Mouse (Mus musculus): ENCODE measurements around the gene Hcn4.

Gene Hcn4

GRCm38 (mm10) chr9:58823139-58823917, at the start of gene Hcn4:
TSS of gene Hcn4 (plus strand) at chr9:58823412.
- 1% methylated on average over 92 of the region's 95 CpGs for WGBS

GRCm38 (mm10) chr9:58774761-58775160, 48.5 kb upstream of the Hcn4 start:
- 54% methylated on average over 3 of the region's 3 CpGs for WGBS

DNA sequence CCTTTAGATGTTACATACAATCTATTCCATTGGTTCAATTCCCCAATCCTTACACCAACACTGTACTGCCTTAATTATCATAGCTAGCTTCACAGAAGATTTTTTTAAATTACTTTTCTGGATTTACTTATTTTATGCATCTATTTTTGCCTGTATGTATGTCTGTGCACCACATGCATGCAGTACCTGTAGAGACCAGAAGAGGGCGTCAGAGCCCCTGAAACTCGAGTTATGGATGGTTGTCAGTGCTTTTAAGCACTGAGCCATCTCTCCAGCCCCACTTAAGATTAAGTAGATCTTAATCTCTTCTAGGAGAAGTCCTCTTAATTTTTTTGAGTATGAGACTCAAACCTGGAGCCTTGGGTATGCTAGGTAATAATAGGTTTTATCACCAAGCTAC, 47.8 kb upstream of the Hcn4 start:
- 21% methylated on average over 2 of the region's 2 CpGs for WGBS

DNA sequence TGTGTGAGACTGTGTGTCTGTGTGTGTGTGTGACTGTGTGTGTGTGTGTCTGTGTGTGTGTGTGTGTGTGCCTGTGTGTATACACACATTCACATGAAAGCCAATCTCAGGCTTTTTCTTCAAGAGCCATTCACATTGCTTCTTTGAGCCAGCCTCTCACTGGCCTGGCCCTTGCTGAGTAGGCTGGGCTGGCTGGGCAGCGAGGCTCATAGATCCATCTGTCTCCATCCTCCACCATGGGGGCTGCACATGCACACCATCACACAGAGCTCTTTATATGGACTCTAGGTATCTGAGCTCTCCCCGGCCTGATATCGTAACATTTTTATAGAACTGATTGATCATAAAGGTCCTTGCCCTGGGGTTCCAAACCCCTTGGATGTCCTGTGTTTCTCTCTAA, 33.7 kb upstream of the Hcn4 start:
- 89% methylated on average over 3 of the region's 3 CpGs for WGBS

GRCm38 (mm10) chr9:58798155-58798554, 25.1 kb upstream of the Hcn4 start:
- 81% methylated on average over 7 of the region's 7 CpGs for WGBS

- WGBS: 91% methylated on average over 2 of the region's 2 CpGs
These were observed 21.8 kb upstream of the Hcn4 start for GRCm38 (mm10) chr9:58801441-58801840.

DNA sequence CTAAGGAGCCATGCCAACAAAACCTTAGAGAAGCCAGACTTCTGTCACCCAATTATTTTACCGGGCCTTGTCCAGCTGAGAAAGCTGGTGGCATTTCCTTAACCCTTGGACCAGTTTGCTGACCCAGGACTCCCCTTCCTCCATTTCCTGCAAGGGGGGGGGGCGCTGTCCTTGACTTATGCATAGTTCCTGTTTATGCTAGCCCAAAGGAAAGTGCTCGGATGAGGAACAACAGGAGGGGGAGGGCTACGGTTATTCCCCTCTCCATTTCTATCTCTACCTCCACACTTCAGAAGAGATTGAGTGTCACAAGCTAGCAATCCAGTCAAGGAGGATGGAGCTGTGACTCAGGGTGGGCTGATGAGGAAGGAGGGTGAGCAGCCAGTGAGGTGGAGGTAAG, 20.9 kb upstream of the Hcn4 start:
- WGBS: 71% methylated on average over 4 of the region's 4 CpGs

DNA sequence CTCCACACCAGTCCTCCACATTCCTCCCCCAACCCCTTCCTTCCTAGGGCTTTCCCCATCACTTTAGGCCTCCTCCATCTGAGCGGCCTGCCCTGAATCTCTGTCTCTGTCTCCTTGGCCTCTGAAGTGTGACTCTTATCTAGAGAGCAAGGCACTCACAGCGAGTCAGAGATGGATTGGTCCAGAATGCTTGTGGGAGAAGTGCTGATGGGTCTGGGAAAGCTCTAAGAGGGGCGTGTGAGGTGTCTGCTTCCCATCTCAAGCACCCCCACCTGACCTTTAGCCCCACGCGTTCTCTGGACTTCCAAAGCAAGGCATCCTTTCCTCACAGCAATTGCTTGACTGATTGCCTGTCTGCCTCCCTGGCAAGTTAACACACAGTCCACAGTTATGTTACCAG, 20.4 kb upstream of the Hcn4 start:
- 87% methylated on average over 5 of the region's 5 CpGs for WGBS

- WGBS: 12% methylated on average over 15 of the region's 15 CpGs
These were observed 17.5 kb upstream of the Hcn4 start for GRCm38 (mm10) chr9:58805601-58806318.

DNA sequence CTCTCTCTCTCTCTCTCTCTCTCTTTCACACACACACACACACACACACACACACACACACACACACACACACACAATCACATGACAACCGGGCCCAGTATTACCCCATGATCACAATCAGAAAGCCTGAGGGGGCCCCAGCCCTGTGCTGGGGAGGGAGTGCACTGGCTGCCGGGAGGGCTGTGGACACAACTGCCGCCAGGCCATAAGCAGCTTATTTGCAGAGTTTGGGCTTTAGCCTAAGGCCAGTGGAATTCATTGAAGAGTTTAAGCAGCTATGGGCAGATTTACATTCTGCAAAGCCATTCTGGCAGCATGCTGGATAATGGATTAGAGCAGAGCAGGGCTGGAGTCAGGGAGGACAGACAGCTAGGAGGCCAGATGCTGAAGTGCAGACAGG, 12.0 kb upstream of the Hcn4 start:
- WGBS: 71% methylated on average over 3 of the region's 3 CpGs

DNA sequence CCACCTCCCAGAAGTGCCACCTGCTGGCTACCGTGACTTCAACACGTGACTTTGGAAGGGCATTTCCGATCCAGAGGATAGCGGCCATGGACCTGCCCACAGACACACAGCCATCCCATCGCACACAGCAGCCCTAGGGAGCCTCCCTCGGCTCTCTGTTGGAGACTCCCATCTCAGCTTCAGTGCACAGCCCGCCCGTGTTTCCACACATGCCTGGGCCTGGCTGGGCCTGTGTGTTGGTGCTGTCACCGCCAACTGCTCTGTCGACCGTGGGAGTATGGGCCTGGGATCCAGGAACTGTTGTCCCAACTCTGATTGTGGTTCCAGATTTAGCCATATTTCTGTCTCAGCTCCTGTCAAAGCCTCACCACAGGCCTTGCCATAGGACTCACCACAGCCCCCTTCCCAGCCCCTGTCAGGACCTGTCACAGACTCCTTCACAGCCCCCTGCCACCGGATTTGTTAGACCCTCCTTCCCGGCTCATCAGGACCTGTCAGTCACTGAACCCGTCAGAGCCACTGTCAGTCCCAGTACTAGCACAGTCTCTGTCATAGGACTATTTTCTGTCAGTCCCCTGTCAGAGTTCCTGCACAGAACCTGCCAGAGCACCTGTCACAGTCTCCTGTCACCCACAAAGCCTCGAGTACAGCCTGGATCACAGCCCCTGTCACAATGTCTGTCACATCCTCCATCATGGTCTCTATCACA, 7.5 kb upstream of the Hcn4 start:
- WGBS: 42% methylated on average over 15 of the region's 15 CpGs

DNA sequence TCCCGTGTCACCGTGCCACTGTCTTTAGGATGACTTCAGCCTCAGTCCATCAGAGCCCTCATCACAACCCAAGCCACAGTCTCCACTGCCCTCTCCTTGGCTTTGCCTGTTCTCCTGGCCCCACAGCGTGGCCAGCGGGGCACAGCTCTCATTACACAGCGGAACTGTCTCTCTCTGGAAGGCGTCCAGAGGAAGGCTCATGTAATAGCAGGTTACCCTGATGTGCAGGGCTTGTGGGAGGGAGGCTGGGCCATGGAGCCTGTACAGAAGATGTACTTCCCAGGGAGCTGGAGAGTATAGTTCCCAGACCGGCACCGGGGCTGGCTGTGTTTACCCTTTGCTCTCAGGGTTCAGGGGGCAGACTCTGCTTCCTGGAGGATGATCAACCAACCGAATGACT, 6.8 kb upstream of the Hcn4 start:
- 68% methylated on average over 9 of the region's 9 CpGs for WGBS

GRCm38 (mm10) chr9:58817676-58818075, 5.5 kb upstream of the Hcn4 start:
- 72% methylated on average over 3 of the region's 3 CpGs for WGBS

- WGBS: under 1% methylated on average over 62 of the region's 62 CpGs
These were observed 651 bp upstream of the Hcn4 start for GRCm38 (mm10) chr9:58822431-58823091.

DNA sequence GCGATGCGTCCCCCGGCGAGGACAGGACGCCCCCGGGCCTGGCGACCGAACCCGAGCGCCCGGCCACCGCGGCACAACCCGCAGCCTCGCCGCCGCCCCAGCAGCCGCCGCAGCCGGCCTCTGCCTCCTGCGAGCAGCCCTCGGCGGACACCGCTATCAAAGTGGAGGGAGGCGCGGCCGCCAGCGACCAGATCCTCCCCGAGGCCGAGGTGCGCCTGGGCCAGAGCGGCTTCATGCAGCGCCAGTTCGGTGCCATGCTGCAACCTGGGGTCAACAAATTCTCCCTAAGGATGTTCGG, 655 bp downstream of the Hcn4 start:
- WGBS: 5% methylated on average over 35 of the region's 35 CpGs

GRCm38 (mm10) chr9:58829627-58830026, 6.4 kb downstream of the Hcn4 start:
- 75% methylated on average over 4 of the region's 4 CpGs for WGBS

DNA sequence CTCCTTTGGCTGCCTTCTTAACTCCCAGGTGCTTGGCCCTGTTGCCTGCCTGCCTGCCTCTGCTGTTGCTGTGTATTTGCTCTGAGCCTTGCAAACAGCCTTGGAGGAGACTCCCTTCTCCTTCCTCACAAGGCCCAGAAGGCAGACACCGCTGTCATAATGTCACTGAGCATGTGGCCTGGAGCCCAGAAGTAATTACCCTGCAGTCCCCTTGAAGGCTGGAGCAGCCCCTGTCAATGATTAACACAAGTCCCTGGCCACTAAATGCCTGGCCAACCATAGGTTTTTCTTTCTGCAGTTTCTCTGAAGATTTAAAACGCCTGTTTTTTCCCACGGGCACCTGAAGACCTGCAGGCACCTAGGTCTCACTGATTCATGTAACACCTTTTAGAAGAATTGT, 9.7 kb downstream of the Hcn4 start:
- 84% methylated on average over 3 of the region's 3 CpGs for WGBS

- 61% methylated on average over 5 of the region's 5 CpGs for WGBS
These were observed 14.0 kb downstream of the Hcn4 start for GRCm38 (mm10) chr9:58837174-58837573.

DNA sequence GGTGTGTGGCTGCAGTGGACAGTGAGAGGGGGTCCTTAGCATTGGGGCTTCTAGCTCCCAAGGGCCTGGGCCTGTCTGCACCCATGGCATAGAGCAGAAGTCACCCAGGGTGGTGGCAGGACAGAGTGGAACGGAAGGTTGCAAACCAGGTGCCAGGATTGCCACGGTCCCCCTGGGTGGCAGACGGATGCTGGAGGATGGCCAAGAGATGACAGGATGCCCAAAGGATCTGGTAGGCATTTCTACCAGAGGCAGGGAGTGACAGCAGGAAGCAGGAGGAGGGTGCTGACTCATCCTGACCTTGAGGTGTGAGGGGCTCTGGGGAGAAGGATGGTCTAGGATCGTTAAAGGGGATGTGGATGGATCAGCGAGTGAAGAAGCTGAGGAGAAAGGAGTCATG, 15.3 kb downstream of the Hcn4 start:
- 70% methylated on average over 5 of the region's 5 CpGs for WGBS

GRCm38 (mm10) chr9:58841655-58842054, 18.4 kb downstream of the Hcn4 start:
- WGBS: 54% methylated on average over 6 of the region's 6 CpGs

- 85% methylated on average over 3 of the region's 3 CpGs for WGBS
These were observed 21.4 kb downstream of the Hcn4 start for GRCm38 (mm10) chr9:58844597-58844996.

- WGBS: 26% methylated on average over 3 of the region's 3 CpGs
These were observed 23.8 kb downstream of the Hcn4 start for GRCm38 (mm10) chr9:58847008-58847407.
